Mouse (Mus musculus): ENCODE results near the gene Sco2.

- TF ChIP-seq CTCF (IDR thresholded peaks at IDR 0.05; ENCODE audit: low read depth, low read length) (no peak), POLR2A (IDR thresholded peaks at IDR 0.05; ENCODE audit: borderline replicate concordance, low read depth, low read length) (no peak)
Observed at GRCm38 (mm10) chr15:89358784-89359183, 14.9 kb downstream of the Sco2 start.
